Mouse (Mus musculus) CH12.LX (cell line): Measurements from ENCODE around the gene Tnfrsf21. TPM values are rescaled to one million over a fixed set of nuclear protein-coding genes. Genes with fewer than 3 reads are reported as not detected.
A peak's percentile ranks its signal among the peaks of the same experiment; 100 is the strongest.

Experiments used
- DNase-seq: peaks from one replicate; pipeline ENCODE4 v3.0.0-alpha.2; 2013; ENCODE audit errors: extremely low read depth
- H3K27ac ChIP-seq: 2 replicates; pipeline ENCODE4 v1.5.1; 2012; ENCODE audit warnings: low read depth, mild to moderate bottlenecking, control low read depth, moderate library complexity; ENCODE audit not compliant: insufficient read depth
- H3K27me3 ChIP-seq: replicated peaks from 2 replicates; pipeline ENCODE3; 2012; ENCODE audit warnings: inconsistent platforms
- H3K36me3 ChIP-seq, 2 experiments: replicated peaks in 1 of 2; 2 replicates each; pipeline versions ENCODE3 to v1.6.1; 2012; ENCODE audit warnings: inconsistent platforms in 1 of 2, low read length in 1 of 2, mild to moderate bottlenecking in 1 of 2, mixed read lengths in 1 of 2, moderate library complexity in 1 of 2; ENCODE audit not compliant: control insufficient read depth in 1 of 2, insufficient read depth in 1 of 2
- H3K4me1 ChIP-seq, 2 experiments: 2 replicates each; pipeline ENCODE4 v1.6.1; 2012; ENCODE audit warnings: inconsistent platforms in 1 of 2, moderate library complexity in 1 of 2; ENCODE audit not compliant: insufficient read depth in 2 of 2, control insufficient read depth in 1 of 2
- H3K4me2 ChIP-seq: 2 replicates; pipeline ENCODE4 v1.6.1; 2012; ENCODE audit warnings: low read depth, mild to moderate bottlenecking, control low read depth; ENCODE audit not compliant: poor library complexity, insufficient read depth, severe bottlenecking
- H3K4me3 ChIP-seq, 3 experiments: fragments of 150-350 bp in 1 of 3; sonication (generic) in 1 of 3; replicated peaks in 1 of 3; 2 replicates each; pipeline versions ENCODE3 to v1.5.1; 2011 to 2012; ENCODE audit warnings: low read depth in 2 of 3, low read length in 2 of 3, mild to moderate bottlenecking in 2 of 3, moderate library complexity in 2 of 3, control low read depth in 1 of 3, improper control_type of control experiment in 1 of 3, inconsistent platforms in 1 of 3, mixed read lengths in 1 of 3; ENCODE audit not compliant: poor library complexity in 1 of 3
- H3K79me2 ChIP-seq: replicated peaks from 2 replicates; pipeline ENCODE4 v1.6.1; 2012; ENCODE audit warnings: mild to moderate bottlenecking, moderate library complexity; ENCODE audit not compliant: control insufficient read depth, poor library complexity, insufficient read depth, severe bottlenecking; ENCODE audit errors: extremely low read depth
- H3K9ac ChIP-seq: 2 replicates; pipeline ENCODE4 v1.6.1; 2012; ENCODE audit warnings: low read depth, mild to moderate bottlenecking, control low read depth, moderate library complexity; ENCODE audit not compliant: insufficient read depth
- H3K9me3 ChIP-seq: replicated peaks from 2 replicates; pipeline ENCODE3; 2012; ENCODE audit warnings: low read length, inconsistent platforms, mixed read lengths
- CHD1 ChIP-seq: IDR thresholded peaks from 2 replicates; pipeline ENCODE4 v1.6.1; 2012; ENCODE audit warnings: low read depth, low read length, improper control_type of control experiment, inconsistent platforms
- ELF1 ChIP-seq: IDR thresholded peaks from 2 replicates; pipeline ENCODE4 v1.6.1; 2014; ENCODE audit warnings: low read depth, mild to moderate bottlenecking, inconsistent platforms, low read length, improper control_type of control experiment
- EP300 ChIP-seq: IDR thresholded peaks from 2 replicates; pipeline ENCODE4 v1.6.1; 2011; ENCODE audit warnings: low read length, improper control_type of control experiment
- ETS1 ChIP-seq: conservative IDR thresholded peaks from 2 replicates; pipeline ENCODE4 v1.6.1; 2012; ENCODE audit warnings: low read depth, mild to moderate bottlenecking, inconsistent platforms, low read length, improper control_type of control experiment, moderate library complexity
- GABPA ChIP-seq: IDR thresholded peaks from 2 replicates; pipeline ENCODE4 v1.6.1; 2012; ENCODE audit warnings: low read depth, low read length, improper control_type of control experiment, inconsistent platforms; ENCODE audit not compliant: insufficient replicate concordance
- HCFC1 ChIP-seq: IDR thresholded peaks from 2 replicates; pipeline ENCODE4 v1.6.1; 2012; ENCODE audit warnings: low read depth, mild to moderate bottlenecking, inconsistent platforms, low read length, improper control_type of control experiment
- IRF4 ChIP-seq: IDR thresholded peaks from 2 replicates; pipeline ENCODE4 v1.6.1; 2014; ENCODE audit warnings: low read depth, mild to moderate bottlenecking, inconsistent platforms, low read length, improper control_type of control experiment
- MEF2A ChIP-seq: IDR thresholded peaks from 2 replicates; pipeline ENCODE4 v1.6.1; 2014; ENCODE audit warnings: low read depth, mild to moderate bottlenecking, inconsistent platforms, low read length, improper control_type of control experiment, borderline replicate concordance
- MXI1 ChIP-seq: IDR thresholded peaks from 2 replicates; pipeline ENCODE4 v1.6.1; 2011; ENCODE audit warnings: mild to moderate bottlenecking, low read depth, low read length, improper control_type of control experiment
- NRF1 ChIP-seq: IDR thresholded peaks from 2 replicates; pipeline ENCODE4 v1.6.1; 2014; ENCODE audit warnings: low read depth, mild to moderate bottlenecking, inconsistent platforms, low read length, improper control_type of control experiment, moderate library complexity
- PAX5 ChIP-seq: IDR thresholded peaks from 2 replicates; pipeline ENCODE4 v1.6.1; 2012; ENCODE audit warnings: low read length, inconsistent platforms, mixed read lengths
- POLR2A ChIP-seq: IDR thresholded peaks from 2 replicates; pipeline ENCODE4 v1.6.1; 2011; ENCODE audit warnings: low read depth, mild to moderate bottlenecking, improper control_type of control experiment, low read length
- POLR2AphosphoS2 ChIP-seq: IDR thresholded peaks from 2 replicates; pipeline ENCODE4 v1.6.1; 2011; ENCODE audit warnings: low read depth, low read length, improper control_type of control experiment
- RCOR1 ChIP-seq: conservative IDR thresholded peaks from 2 replicates; pipeline ENCODE4 v1.6.1; 2012; ENCODE audit warnings: low read depth, mild to moderate bottlenecking, inconsistent platforms, low read length, improper control_type of control experiment
- SIN3A ChIP-seq: IDR thresholded peaks from 2 replicates; pipeline ENCODE4 v1.6.1; 2012; ENCODE audit warnings: low read length, improper control_type of control experiment, inconsistent platforms
- TBP ChIP-seq: conservative IDR thresholded peaks from 2 replicates; pipeline ENCODE4 v1.6.1; 2011; ENCODE audit warnings: low read depth, low read length, improper control_type of control experiment
- UBTF ChIP-seq: IDR thresholded peaks from 2 replicates; pipeline ENCODE4 v1.6.1; 2012; ENCODE audit warnings: low read depth, mild to moderate bottlenecking, inconsistent platforms, low read length, improper control_type of control experiment, moderate library complexity
- USF2 ChIP-seq: conservative IDR thresholded peaks from 2 replicates; pipeline ENCODE4 v1.6.1; 2011; ENCODE audit warnings: low read depth, low read length, improper control_type of control experiment
- ZC3H11A ChIP-seq: IDR thresholded peaks from 2 replicates; pipeline ENCODE4 v1.6.1; 2012; ENCODE audit warnings: low read depth, mild to moderate bottlenecking, inconsistent platforms, low read length, improper control_type of control experiment
- ZKSCAN1 ChIP-seq: IDR thresholded peaks from 2 replicates; pipeline ENCODE4 v1.6.1; 2012; ENCODE audit warnings: low read depth, inconsistent platforms, low read length, improper control_type of control experiment, borderline replicate concordance
- ZNF384 ChIP-seq: IDR thresholded peaks from 2 replicates; pipeline ENCODE4 v1.6.1; 2012; ENCODE audit warnings: low read depth, low read length, improper control_type of control experiment, inconsistent platforms
- dilution Hi-C: fragments of 300-500 bp; cut with MboI; formaldehyde crosslinking; loops from 2 replicates; pipeline ENCODE4 v1.14.3; 2020; ENCODE audit warnings: low sequenced_read_pairs; ENCODE audit not compliant: extremely low pct_unique_long_range_greater_than_20kb, extremely low pct_ligation_motif_present
- in situ Hi-C: fragments of 300-500 bp; cut with MboI; formaldehyde crosslinking; loops from 3 replicates; pipeline ENCODE4 v1.14.3; 2019; ENCODE audit warnings: low sequenced_read_pairs, low pct_ligation_motif_present, low pct_unique_long_range_greater_than_20kb, mixed read lengths
- polyA plus RNA-seq: library from polyadenylated mRNA; unstranded; fragments of >175 nt; gene quantifications from 2 replicates; pipeline ENCODE4 v1.2.1, GENCODE M21; 2012; ENCODE audit warnings: low read depth; ENCODE audit not compliant: insufficient read length
- total RNA-seq, 2 experiments: library from RNA; depleted of rRNA; stranded (reverse); fragments of 300-350 nt in 1 of 2; fragments of >200 nt in 1 of 2; gene quantifications; 2 replicates each; pipeline ENCODE4 v1.2.3; 2012 to 2014

Gene Tnfrsf21
- total and polyA plus RNA-seq, 3 experiments, result 0.10 TPM; not detected in 2

DNA sequence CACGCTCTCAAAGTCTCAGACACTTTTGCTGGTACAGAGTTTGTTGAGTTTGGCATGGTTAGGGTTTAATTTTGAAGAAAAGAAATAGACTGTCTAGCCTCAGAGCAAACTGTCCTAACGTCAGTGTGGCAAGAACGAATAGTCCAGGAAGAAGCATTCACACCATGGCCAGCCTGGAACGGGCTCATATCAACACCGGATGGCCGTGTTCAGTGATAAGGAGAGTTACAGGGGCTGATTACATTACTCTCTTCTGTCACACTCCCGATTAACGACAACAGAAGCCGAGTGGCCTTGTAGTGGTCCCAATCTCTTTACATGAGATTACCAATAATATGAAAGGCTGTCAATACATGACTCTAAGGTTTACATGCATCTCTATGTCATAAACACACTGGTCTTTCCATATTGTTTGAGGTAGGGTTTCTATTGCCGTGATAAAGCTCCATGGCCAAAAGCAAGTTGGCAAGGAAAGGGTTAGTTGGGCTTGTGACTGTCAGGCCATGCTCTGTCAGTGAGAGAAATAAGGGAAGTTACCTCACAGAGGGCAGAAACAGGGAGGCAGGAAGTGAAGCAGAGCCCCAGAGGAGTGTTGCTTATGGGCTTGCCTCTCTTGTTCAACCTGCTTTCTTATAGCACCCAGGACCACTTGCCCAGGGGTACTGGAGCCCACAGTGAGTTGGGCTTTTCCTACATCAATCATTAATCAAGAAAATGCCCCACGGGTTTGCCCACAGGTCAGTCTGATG, 42.1 kb downstream of the Tnfrsf21 start:
- H3K9ac ChIP-seq, result no peak overlapping the region

GRCm38 (mm10) chr17:43064705-43065104, 48.4 kb downstream of the Tnfrsf21 start:
- Histone ChIP-seq H3K4me1 (no peaks in the 10 kb centered on the region), H3K9ac (no peak overlapping the region), H3K36me3 (no peaks in the 10 kb centered on the region), H3K27me3 (no peaks in the 10 kb centered on the region), H3K4me2 (no peak overlapping the region), H3K27ac (no peak overlapping the region), H3K9me3 (peaks cover 25% of the 10 kb centered on the region), H3K79me2 (no peaks in the 10 kb centered on the region), H3K4me3 (no peak overlapping the region)
- TF ChIP-seq PAX5 (no peak), CHD1 (no peak), TBP (no peak), GABPA (no peak)
- in situ Hi-C loops, result no loop called here
- DNase-seq, result no peak
- dilution Hi-C loops, result no loop called here

More for the DNA sequence above, 42.1 kb downstream of the Tnfrsf21 start:
- H3K79me2 ChIP-seq, result no peaks in the 10 kb centered on the region
- DNase-seq, result peak; percentile 16
- no peaks in the 10 kb centered on the region for H3K36me3 ChIP-seq
- H3K9me3 ChIP-seq, result peaks cover 38% of the 10 kb centered on the region
- H3K27ac ChIP-seq, result no peak overlapping the region
- H3K27me3 ChIP-seq, result no peaks in the 10 kb centered on the region
- peaks cover 0 to 5% of the 10 kb centered on the region in 2 experiments; a peak in 1 of 4 replicates for H3K4me1 ChIP-seq
- in situ Hi-C loops (no loop called here), dilution Hi-C loops (no loop called here)
- H3K4me3 ChIP-seq, result no peak overlapping the region
- no peak for TF ChIP-seq HCFC1
- no peak for TF ChIP-seq RCOR1
- TF ChIP-seq POLR2AphosphoS2, result no peak
- no peak for TF ChIP-seq SIN3A
- no peak overlapping the region for H3K4me2 ChIP-seq

GRCm38 (mm10) chr17:43068846-43069553, 52.6 kb downstream of the Tnfrsf21 start:
- dilution Hi-C loops (no loop called here), in situ Hi-C loops (no loop called here)
- no peaks in the 10 kb centered on the region for H3K79me2 ChIP-seq
- H3K27ac ChIP-seq, result no peak overlapping the region
- H3K36me3 ChIP-seq, result no peaks in the 10 kb centered on the region
- no peak overlapping the region for H3K4me3 ChIP-seq
- no peaks in the 10 kb centered on the region for H3K27me3 ChIP-seq
- H3K4me1 ChIP-seq, result no peaks in the 10 kb centered on the region
- peaks cover 28% of the 10 kb centered on the region for H3K9me3 ChIP-seq
- DNase-seq, result no peak
- no peak overlapping the region for H3K9ac ChIP-seq
- TF ChIP-seq ZNF384, result no peak
- no peak for TF ChIP-seq MEF2A
- no peak for TF ChIP-seq POLR2AphosphoS2
- no peak for TF ChIP-seq TBP
- TF ChIP-seq MXI1, result no peak
- TF ChIP-seq USF2, result no peak
- TF ChIP-seq SIN3A, result no peak
- TF ChIP-seq ZC3H11A, result no peak
- TF ChIP-seq ZKSCAN1, result no peak
- no peak for TF ChIP-seq IRF4
- no peak for TF ChIP-seq RCOR1
- no peak for TF ChIP-seq ELF1
- TF ChIP-seq NRF1, result no peak
- no peak for TF ChIP-seq EP300
- no peak for TF ChIP-seq ETS1
- TF ChIP-seq UBTF, result no peak
- no peak for TF ChIP-seq POLR2A
- no peak overlapping the region for H3K4me2 ChIP-seq
